Mouse (Mus musculus) midbrain, embryonic 15.5 days (tissue): Measurements from ENCODE around the gene Acot12. TPM values are rescaled to one million over a fixed set of nuclear protein-coding genes. Genes with fewer than 3 reads are reported as not detected.

ENCODE experiments used
- ATAC-seq: fragments of 200-750 bp; cut with Nextera tagmentation; replicated peaks from 2 replicates; pipeline ENCODE4 v1.8.0; 2017; ENCODE audit warnings: moderate TSS enrichment
- H3K27ac ChIP-seq: fragments of 300-500 bp; sonication (generic); 2 replicates; pipeline ENCODE4 v1.5.1; 2015; ENCODE audit warnings: mild to moderate bottlenecking, inconsistent platforms
- H3K27me3 ChIP-seq: fragments of 300-500 bp; sonication (generic); replicated peaks from 2 replicates; pipeline ENCODE4 v1.6.1; 2015; ENCODE audit warnings: inconsistent platforms
- H3K36me3 ChIP-seq: fragments of 300-500 bp; sonication (generic); replicated peaks from 2 replicates; pipeline ENCODE4 v1.6.1; 2015; ENCODE audit warnings: inconsistent platforms
- H3K4me1 ChIP-seq: fragments of 300-500 bp; sonication (generic); 2 replicates; pipeline ENCODE4 v1.6.1; 2015; ENCODE audit warnings: inconsistent platforms
- H3K4me2 ChIP-seq: fragments of 300-500 bp; sonication (generic); 2 replicates; pipeline ENCODE4 v1.6.1; 2015; ENCODE audit warnings: inconsistent platforms, mild to moderate bottlenecking, moderate library complexity
- H3K4me3 ChIP-seq: fragments of 300-500 bp; sonication (generic); 2 replicates; pipeline ENCODE4 v1.5.1; 2015; ENCODE audit warnings: mild to moderate bottlenecking, inconsistent platforms
- H3K9ac ChIP-seq: fragments of 300-500 bp; sonication (generic); 2 replicates; pipeline ENCODE4 v1.6.1; 2015; ENCODE audit warnings: mild to moderate bottlenecking, inconsistent platforms
- H3K9me3 ChIP-seq: fragments of 300-500 bp; sonication (generic); 2 replicates; pipeline ENCODE4 v1.6.1; 2016; ENCODE audit warnings: inconsistent platforms
- WGBS: fragments of 180-500 bp; shearing (Covaris S2); methylation state at CpG from one replicate; pipeline ENCODE4 v1.1.7; 2015; ENCODE audit warnings: mixed read lengths; 5-methylcytosine and 5-hydroxymethylcytosine counted together
- microRNA-seq: library from miRNA; unstranded; fragments of <30 nt; microRNA quantifications from one replicate; pipeline ENCODE4, GENCODE M21; 2016
- polyA plus RNA-seq: library from polyadenylated mRNA; unstranded; fragments of >200 nt; fragmentation: Nextera tagmentation; extraction: Ambion mirVana; gene quantifications from 2 replicates; pipeline ENCODE4 v1.2.1, GENCODE M21; 2015

The Acot12 gene
- polyA plus RNA-seq, 1 experiment from 2014 or later = 0.19 TPM

GRCm38 (mm10) chr13:91801726-91802125, 60.4 kb downstream of the Acot12 start:
- Histone ChIP-seq H3K36me3 (peaks cover 42% of the 10 kb centered on the region), H3K4me2 (no peak overlapping the region)

GRCm38 (mm10) chr13:91807155-91807839, 66.0 kb downstream of the Acot12 start, which contains the start of gene Zcchc9:
TSS of gene Zcchc9 (minus strand) at chr13:91807705.
- Histone ChIP-seq H3K9me3 (no peaks in the 10 kb centered on the region), H3K4me3 (peak within 1 kb of the TSS; percentile 82), H3K36me3 (peaks cover 14% of the 10 kb centered on the region), H3K9ac (peak within 1 kb of the TSS; percentile 99), H3K27me3 (no peaks in the 10 kb centered on the region), H3K27ac (peak within 1 kb of the TSS; percentile 96), H3K4me2 (peak within 1 kb of the TSS; percentile 62), H3K4me1 (peaks cover 11% of the 10 kb centered on the region)
- under 1% methylated on average over 48 of the region's 50 CpGs for WGBS
- ATAC-seq = peak; percentile 100

More at GRCm38 (mm10) chr13:91801726-91802125, 60.4 kb downstream of the Acot12 start:
- Histone ChIP-seq H3K4me3 (no peak overlapping the region), H3K27ac (no peak overlapping the region), H3K9me3 (no peaks in the 10 kb centered on the region), H3K9ac (no peak overlapping the region), H3K27me3 (no peaks in the 10 kb centered on the region), H3K4me1 (peaks cover 5% of the 10 kb centered on the region; the same call in 1 of the 2 replicates)
- 87% methylated on average over 5 of the region's 5 CpGs for WGBS
- no peak for ATAC-seq

GRCm38 (mm10) chr13:91807874-91808575, 66.7 kb downstream of the Acot12 start:
- peak overlapping the region; percentile 96 for H3K27ac ChIP-seq
- peaks cover 14% of the 10 kb centered on the region for H3K36me3 ChIP-seq
- peak overlapping the region; percentile 82 for H3K4me3 ChIP-seq
- WGBS = 31% methylated on average over 20 of the region's 20 CpGs
- peaks cover 11% of the 10 kb centered on the region for H3K4me1 ChIP-seq
- 0 out of 2 replicates have a peak, but pooled peaks have one; percentile 24 for ATAC-seq
- no peaks in the 10 kb centered on the region for H3K27me3 ChIP-seq
- peak overlapping the region; percentile 99 for H3K9ac ChIP-seq
- peak overlapping the region; percentile 62 for H3K4me2 ChIP-seq
- no peaks in the 10 kb centered on the region for H3K9me3 ChIP-seq

GRCm38 (mm10) chr13:91809476-91809875, 68.2 kb downstream of the Acot12 start:
- 51% methylated on average over 2 of the region's 2 CpGs for WGBS
- Histone ChIP-seq H3K27me3 (no peaks in the 10 kb centered on the region), H3K4me1 (peaks cover 11% of the 10 kb centered on the region), H3K36me3 (peaks cover 11% of the 10 kb centered on the region), H3K9me3 (0 out of 2 replicates have a peak, but pooled peaks cover 1% of the 10 kb centered on the region), H3K4me3 (no peak overlapping the region), H3K4me2 (no peak overlapping the region), H3K9ac (no peak overlapping the region), H3K27ac (no peak overlapping the region)
- no peak for ATAC-seq

GRCm38 (mm10) chr13:91814670-91815069, 73.4 kb downstream of the Acot12 start:
- 93% methylated on average over 5 of the region's 5 CpGs for WGBS
- H3K9me3 ChIP-seq = 0 out of 2 replicates have a peak, but pooled peaks cover 4% of the 10 kb centered on the region
- H3K4me1 ChIP-seq = no peaks in the 10 kb centered on the region; the same call in 1 of the 2 replicates
- no peak overlapping the region for H3K9ac ChIP-seq
- H3K4me3 ChIP-seq = no peak overlapping the region
- H3K27ac ChIP-seq = no peak overlapping the region
- ATAC-seq = no peak
- no peaks in the 10 kb centered on the region for H3K27me3 ChIP-seq
- H3K36me3 ChIP-seq = no peaks in the 10 kb centered on the region
- no peak overlapping the region for H3K4me2 ChIP-seq

- 78% methylated on average over 6 of the region's 6 CpGs for WGBS
- no peaks in the 10 kb centered on the region for H3K9me3 ChIP-seq
- H3K4me2 ChIP-seq = no peak overlapping the region
- no peak overlapping the region for H3K4me3 ChIP-seq
- no peak for ATAC-seq
- no peak overlapping the region for H3K9ac ChIP-seq
- no peak overlapping the region for H3K27ac ChIP-seq
- H3K4me1 ChIP-seq = no peaks in the 10 kb centered on the region
- no peaks in the 10 kb centered on the region for H3K27me3 ChIP-seq
- no peaks in the 10 kb centered on the region for H3K36me3 ChIP-seq
These were observed 82.4 kb downstream of the Acot12 start for GRCm38 (mm10) chr13:91823735-91824134.

GRCm38 (mm10) chr13:91824845-91825550, 83.7 kb downstream of the Acot12 start:
- Histone ChIP-seq H3K27ac (no peak overlapping the region), H3K9ac (no peak overlapping the region)
- no peak for ATAC-seq

GRCm38 (mm10) chr13:91826066-91826465, 84.8 kb downstream of the Acot12 start:
- Histone ChIP-seq H3K36me3 (no peaks in the 10 kb centered on the region), H3K9me3 (no peaks in the 10 kb centered on the region), H3K4me2 (no peak overlapping the region), H3K4me3 (no peak overlapping the region), H3K27ac (no peak overlapping the region), H3K4me1 (no peaks in the 10 kb centered on the region), H3K27me3 (no peaks in the 10 kb centered on the region), H3K9ac (no peak overlapping the region)
- no peak for ATAC-seq
- 91% methylated on average over 2 of the region's 2 CpGs for WGBS

More at GRCm38 (mm10) chr13:91824845-91825550, 83.7 kb downstream of the Acot12 start:
- WGBS = 78% methylated on average over 4 of the region's 4 CpGs
- H3K36me3 ChIP-seq = no peaks in the 10 kb centered on the region
- no peak overlapping the region for H3K4me3 ChIP-seq
- no peaks in the 10 kb centered on the region for H3K27me3 ChIP-seq
- H3K4me2 ChIP-seq = no peak overlapping the region
- no peaks in the 10 kb centered on the region for H3K9me3 ChIP-seq
- no peaks in the 10 kb centered on the region for H3K4me1 ChIP-seq

GRCm38 (mm10) chr13:91827876-91828275, 86.6 kb downstream of the Acot12 start:
- H3K4me2 ChIP-seq = no peak overlapping the region
- no peak overlapping the region for H3K27ac ChIP-seq
- H3K9me3 ChIP-seq = no peaks in the 10 kb centered on the region
- no peak overlapping the region for H3K4me3 ChIP-seq
- no peaks in the 10 kb centered on the region for H3K4me1 ChIP-seq
- H3K36me3 ChIP-seq = no peaks in the 10 kb centered on the region
- H3K27me3 ChIP-seq = no peaks in the 10 kb centered on the region
- no peak overlapping the region for H3K9ac ChIP-seq
- no peak for ATAC-seq

Small RNA genes lying within 50 kb of the gene (microRNA-seq; reads per million reads assigned to microRNA genes)
- gene Gm27656 = not detected

Other genes with a start within 250 kb of the Acot12 start
- 19.8 and 20.8 TPM in 2 replicates for gene Zcchc9, start 66.2 kb downstream of the Acot12 start, polyA plus RNA-seq
- gene Ckmt2, start 135.4 kb downstream of the Acot12 start, polyA plus RNA-seq = not detected in 2 replicates